Mouse (Mus musculus) liver, adult (tissue): ENCODE measurements at regions not wholly inside any gene's neighbourhood (a gene's known extent, or its start where the extent isn't known, plus 50 kb on each side); places are given as distances from the start of the nearest gene placed in this dataset.

ENCODE experiments used
- GATA4 ChIP-seq: IDR thresholded peaks from 2 replicates; pipeline ENCODE4 v1.6.1; 2014; ENCODE audit warnings: mild to moderate bottlenecking, low read length; ENCODE audit not compliant: insufficient replicate concordance

DNA sequence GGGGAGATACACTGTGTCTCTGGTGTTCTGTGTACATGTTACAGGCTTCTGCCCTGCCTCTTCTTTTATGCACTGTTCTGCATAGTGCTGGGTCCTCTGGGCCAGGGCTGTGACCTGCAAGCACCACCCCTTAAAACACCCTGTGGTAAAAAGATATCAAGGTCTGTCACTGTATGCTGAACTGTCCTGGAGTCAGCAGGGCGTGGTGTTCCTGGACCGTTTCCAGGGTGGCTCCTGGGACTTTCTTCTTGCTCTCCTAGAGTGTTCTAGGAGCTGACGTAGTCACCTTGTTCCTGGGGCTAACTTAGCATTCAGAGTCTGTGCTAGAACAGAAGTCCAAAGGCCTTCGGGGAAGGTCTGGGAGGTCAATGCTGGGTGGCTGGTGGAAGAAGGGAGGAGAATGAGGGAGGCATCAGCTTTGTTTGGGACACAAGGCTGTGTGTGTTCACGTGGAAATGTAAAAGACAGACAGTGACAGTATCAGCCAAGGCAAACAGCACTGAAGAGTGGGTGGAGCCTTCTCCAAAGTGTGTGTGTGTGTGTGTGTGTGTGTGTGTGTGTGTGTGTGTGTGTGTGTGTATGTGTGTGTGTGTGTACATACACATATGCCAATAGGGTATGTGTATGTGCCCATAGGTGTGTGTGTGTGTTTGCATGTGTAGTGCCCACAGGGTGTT lies 133.0 kb downstream of the Gadd45g start:
- no peak for TF ChIP-seq GATA4

DNA sequence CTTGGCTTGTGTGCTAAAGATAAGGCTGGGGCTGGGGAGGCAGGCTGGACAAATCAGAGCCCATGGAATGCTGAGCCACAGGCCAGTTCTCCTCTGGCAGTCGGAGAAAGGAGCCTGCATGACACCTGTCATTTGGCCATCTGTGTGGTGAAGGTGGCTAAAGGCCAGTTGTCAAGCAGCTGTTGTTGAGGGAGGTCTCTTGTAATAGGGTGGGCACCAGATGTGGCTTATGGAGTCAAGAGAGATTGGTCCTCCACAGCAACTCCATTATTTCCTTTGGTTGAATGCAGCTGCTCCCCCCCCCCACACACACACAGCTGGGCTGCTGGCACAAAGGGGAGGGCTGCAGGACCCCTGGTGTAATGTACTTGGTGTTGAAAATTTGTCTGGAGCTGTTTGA lies 133.9 kb downstream of the Gadd45g start:
- TF ChIP-seq GATA4 = no peak

DNA sequence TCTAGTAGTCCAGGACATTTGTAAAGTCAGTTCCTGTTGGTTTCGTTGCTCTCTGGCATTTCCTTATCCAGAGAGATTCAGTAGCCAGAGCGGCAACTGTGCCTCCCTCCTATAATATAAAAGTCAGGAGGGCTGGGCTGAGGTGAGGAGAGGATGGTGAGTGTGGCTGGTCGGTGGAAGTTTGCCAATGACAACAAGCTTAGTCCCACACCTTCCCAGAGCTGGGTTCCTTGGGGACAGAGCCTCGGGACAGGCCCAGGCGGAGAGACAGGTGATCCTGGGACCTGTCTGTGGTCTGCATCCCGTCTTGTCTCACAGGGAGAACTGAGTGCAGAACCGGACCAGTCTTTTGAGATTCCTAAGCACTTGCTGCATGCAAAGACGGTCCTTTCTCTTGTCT lies 136.5 kb downstream of the Gadd45g start:
- TF ChIP-seq GATA4 = no peak

DNA sequence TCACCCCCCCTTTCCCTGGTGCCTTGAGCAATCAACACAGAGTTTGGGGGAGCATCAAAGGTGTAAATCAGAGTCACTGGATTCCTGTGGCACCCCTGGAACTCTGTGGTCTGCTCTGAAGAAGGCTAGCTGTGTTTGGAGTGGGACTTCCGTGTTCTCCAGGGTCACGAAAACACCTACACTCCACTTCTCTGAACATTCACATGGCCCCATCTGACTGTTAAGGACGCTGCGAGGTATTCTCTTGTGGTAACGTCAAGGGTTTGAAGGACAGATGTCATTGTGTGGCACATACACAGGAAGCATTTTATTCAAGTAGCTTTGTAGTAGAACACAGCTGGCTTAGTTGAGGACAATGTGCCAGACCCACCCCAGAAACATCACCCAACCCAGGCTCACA lies 137.1 kb downstream of the Gadd45g start:
- TF ChIP-seq GATA4 = no peak

DNA sequence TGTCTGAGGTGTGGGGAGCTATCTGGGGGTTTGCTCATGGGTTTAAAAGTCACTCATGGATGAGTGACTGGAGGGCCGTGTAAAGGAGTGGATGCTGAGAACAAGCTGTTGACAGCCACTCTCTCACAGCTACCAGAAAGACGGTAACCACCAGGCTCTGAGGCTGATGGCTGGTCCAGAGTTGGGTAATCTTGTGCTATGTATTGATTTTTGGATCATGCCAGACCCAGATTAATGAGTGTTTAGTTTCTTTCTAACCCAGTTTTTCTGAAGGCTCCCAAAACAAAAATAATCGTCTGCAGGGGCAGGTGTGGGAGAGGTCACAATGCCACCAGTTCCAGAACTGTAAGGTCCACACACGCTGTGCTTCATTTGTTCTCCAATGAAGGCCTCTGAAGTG lies 144.9 kb downstream of the Gadd45g start:
- TF ChIP-seq GATA4 = no peak

DNA sequence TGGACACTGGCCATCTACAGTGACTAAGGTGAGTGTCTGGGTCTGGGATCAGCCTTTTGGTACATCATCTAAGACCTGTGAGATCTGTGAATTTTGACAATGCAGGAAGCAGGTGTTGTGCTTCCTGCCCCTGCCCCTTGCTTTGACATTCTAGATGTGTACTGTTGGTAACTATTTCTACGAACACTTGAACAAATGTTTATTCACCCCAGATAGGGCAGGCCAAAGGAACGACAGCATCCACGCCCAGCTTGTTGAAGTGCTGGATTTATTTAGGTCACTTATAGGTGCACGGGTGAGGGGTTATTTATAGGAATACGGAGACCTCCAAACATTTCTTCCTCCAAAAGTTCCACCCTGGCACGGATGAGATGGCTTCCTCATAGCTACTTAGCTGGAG lies 146.4 kb downstream of the Gadd45g start:
- no peak for TF ChIP-seq GATA4

DNA sequence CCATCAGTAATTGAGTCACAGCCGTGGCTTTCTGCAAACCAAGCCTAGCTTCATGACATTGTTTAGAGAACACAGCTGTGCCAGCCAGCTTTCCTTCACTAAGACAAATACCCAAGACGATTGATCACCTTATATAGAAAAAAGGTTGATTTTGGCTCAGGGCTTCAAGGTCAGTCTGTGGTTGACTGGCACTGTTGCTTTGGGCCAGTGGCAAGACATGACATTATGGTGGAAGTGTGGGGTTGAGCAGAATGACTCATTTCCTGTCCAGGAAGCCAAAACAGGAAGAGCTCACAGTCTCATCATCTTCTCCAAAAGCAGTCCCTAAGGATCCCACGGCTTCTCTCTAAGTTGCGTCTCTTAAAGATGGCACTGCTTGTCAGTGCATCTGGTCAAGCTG lies 149.7 kb downstream of the Gadd45g start:
- no peak for TF ChIP-seq GATA4

DNA sequence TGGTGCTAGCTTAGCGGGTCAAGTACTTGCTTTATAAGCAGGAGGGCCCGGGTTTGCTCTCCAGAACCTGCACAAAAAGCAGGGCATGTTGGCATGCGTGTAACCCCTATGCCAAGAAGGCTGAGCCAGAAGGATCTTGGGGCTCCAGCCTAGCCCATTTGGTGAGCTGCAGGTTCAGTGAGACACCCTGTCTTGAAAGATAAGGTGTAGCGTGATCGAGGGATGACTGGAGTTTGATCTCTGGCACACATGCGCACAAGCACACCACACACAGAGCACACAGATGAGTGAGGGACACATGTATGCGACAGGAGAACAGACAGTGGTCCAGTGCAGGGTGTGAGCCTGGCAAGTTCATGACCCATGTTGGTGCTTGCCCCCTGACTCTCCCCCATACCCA lies 152.1 kb downstream of the Gadd45g start:
- no peak for TF ChIP-seq GATA4

DNA sequence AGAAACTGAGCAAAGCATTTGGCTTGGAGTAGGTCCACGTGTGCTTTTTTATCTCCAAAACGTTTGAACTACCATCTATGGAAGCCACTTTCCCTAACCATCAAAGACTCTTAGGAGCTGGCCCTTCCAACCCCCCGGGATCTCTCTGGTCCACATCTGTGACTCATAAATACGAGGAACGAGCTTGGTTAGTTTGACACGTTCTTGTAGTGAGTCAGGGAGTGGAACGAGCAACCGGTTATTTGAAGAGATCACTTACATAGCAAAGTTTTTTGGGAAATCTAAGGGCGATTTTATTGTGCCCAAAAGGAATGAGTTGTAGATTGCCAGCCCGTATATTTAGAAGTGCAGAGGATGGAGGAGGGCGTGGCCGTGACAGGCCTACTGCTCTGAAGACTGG lies 155.3 kb downstream of the Gadd45g start:
- no peak for TF ChIP-seq GATA4

DNA sequence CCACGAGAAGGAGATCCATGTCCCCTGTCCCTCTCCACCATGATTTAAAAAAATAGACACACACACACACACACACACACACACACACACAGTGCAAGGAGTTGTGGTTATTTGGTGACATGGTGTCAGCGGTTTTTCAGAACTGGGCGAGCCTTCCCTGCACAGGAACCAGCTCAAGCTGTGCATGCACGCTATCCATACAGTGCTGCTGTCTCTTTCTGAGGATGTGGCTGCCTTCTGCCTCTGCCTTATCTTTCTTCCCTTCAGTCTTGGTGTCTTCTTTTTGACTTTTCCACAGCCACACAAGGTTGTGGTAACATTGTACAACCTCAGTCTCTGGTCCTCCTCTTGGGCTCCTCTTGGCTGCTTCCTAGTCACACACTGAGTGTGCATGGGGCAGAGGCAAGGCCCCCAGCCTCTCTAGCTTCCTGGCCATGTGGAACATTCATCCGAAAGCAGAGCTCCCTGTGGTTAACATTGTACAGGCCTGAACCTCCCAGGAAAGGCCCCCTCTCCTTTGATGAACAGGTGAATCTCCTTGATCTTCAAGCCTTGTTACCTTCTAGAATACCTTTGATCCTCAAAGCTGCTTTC lies 157.6 kb downstream of the Gadd45g start:
- no peak for TF ChIP-seq GATA4

DNA sequence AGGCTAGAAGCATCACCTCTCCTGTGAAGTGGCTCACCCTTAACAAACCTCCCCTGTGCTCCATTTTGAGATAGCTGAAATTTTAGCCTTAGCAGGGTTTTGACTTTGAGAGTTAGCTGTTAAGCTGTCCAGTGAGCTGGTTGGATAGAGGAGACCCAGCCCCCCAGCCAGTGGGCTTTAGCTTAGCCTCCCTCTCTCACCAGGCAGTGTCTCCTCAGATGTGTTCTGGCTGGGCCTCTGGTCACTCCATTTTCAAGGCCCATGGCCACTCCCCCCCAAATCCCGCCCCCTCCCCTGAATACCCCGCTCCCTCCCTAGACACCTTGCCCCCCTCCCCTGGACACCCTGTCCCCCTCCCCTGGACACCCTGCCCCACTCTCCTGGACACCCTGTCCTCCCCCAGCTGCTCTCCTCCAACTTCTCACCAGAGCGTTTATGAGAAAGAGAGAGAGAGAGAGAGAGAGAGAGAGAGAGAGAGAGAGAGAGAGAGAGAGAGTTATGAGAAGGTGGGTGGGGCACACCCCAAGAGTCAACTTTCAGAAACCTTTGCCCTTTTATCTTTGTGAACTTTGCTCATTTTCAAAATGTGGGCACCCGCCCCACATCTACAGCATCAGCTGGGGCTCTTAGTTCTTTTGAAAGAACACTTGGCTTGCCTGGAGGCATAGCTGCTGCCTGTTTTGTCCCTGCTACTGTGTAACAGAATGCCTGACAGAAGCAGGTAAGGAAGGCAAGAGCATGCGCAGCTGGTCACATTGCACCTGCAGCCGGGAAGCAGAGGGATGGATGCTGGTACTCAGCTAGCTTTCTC lies 161.3 kb downstream of the Gadd45g start:
- no peak for TF ChIP-seq GATA4

DNA sequence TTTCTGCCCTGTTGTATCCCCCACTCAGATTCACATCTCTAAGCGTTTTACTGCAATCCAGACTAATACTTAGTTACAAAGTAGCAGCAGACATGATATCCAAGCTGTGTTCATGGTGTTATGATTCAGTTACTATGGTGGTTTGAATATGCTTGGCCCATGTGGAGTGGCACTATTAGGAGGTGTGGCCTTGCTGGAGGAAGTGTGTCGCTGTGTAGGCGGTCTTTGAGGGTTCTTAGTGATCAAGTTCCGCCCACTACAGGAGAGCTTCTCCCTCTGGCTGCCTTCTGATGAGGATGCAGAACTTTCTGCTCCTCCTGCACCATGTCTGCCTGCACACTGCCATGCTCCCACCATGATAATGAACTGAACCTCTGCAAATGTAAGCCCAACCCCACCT lies 162.8 kb downstream of the Gadd45g start:
- TF ChIP-seq GATA4 = no peak

DNA sequence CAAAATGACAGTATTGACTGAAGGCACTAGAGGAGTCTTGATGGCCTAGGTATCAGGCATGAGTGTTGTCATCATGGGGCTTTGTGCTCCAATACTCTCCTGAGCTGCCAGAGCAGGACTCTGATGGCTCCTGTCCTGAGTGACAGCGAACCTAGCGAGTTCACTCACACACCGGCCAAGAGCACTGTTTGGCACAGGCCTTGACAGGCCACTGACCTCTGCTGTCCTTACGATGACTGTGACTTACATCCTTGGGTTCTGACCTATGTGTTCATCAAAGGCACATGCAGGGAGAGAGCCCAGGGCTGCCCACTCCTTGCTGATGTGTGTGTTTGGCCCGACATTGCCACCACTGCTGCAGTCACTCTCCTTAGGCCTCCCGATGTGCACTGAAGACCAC lies 163.3 kb downstream of the Gadd45g start:
- no peak for TF ChIP-seq GATA4

DNA sequence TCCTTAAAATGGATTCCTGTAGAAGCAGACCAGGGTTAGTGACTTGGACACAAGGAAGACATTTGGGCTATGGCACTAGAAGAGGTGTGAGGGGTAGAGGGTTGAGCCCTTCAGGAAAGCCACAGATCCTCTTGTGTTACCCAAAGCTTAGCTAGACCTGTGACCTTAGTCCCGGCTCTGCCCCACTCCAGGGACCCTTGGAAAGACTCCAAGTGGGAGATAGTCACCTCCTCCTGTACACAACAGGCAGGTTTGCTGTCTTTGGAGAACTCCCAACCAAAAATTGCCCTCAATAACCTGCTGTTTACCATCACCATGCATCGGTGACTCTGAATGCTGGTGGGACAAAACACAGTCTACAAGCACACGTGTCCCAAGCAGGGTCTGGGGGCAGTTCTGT lies 164.5 kb downstream of the Gadd45g start:
- no peak for TF ChIP-seq GATA4

DNA sequence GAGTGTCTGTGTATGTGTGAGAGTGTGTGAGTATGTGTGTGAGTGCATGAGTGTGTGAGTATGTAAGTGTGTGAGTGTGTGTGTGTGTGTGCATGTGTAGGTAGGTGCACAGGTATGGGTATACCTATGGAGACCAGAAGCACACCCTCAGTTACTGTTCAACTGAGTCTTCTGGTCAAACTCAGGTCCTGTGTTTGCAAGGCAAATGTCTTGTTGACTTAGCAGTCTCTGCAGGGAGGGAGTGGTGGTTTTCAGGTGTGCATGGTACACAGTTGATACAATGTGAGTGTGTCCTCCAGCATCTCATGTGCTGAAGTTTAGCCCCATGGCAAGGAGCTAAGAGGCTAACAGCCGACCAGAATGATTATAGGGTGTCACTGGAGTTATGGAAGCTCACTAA lies 166.7 kb downstream of the Gadd45g start:
- no peak for TF ChIP-seq GATA4

DNA sequence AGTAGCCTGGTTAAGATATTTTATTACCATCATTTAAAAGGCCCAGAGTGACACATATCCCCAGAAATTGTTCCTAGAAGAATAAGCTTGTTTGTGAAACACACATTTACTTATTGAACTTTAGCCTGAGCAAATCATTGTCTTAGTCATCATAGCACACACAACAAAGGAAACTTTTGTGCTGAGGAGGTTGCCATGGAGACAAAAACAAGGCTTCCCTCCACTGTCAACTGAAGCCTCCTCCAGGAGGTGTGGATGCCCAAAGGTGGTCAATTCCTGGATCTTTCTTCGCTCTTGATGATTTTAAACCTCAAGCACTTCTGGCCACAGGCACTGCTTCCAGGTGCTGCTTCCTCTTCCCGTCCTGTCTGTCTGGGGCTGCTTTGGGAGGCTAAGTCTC lies 167.3 kb downstream of the Gadd45g start:
- TF ChIP-seq GATA4 = no peak
